Mouse (Mus musculus): ENCODE measurements around the gene Fancm.

Fancm gene

GRCm38 (mm10) chr12:65075085-65075732 lies at the start of gene Fancm:
TSS of gene Fancm (plus strand) at chr12:65075603.
- Histone ChIP-seq H3K36me3 (ENCODE audit: control insufficient read depth, insufficient read depth, low read length, poor library complexity, severe bottlenecking) (peaks cover 2% of the 10 kb centered on the region; the same call in 1 of the 2 replicates), H3K27me3 (ENCODE audit: control insufficient read depth, insufficient read depth, low read length, poor library complexity, severe bottlenecking) (no peaks in the 10 kb centered on the region)
- peak; percentile 95 for DNase-seq (ENCODE audit: low read depth, low spot score)

GRCm38 (mm10) chr12:65035839-65036189 lies 39.6 kb upstream of the Fancm start:
- no peaks in the 10 kb centered on the region for H3K36me3 ChIP-seq (ENCODE audit: control insufficient read depth, insufficient read depth, low read length, poor library complexity, severe bottlenecking)
- no peak for DNase-seq (ENCODE audit: low read depth, low spot score)
- H3K27me3 ChIP-seq (ENCODE audit: control insufficient read depth, insufficient read depth, low read length, poor library complexity, severe bottlenecking): no peaks in the 10 kb centered on the region

- no peaks in the 10 kb centered on the region for H3K36me3 ChIP-seq (ENCODE audit: control insufficient read depth, insufficient read depth, low read length, poor library complexity, severe bottlenecking)
- DNase-seq (ENCODE audit: low read depth, low spot score): peak; percentile 94
- H3K27me3 ChIP-seq (ENCODE audit: control insufficient read depth, insufficient read depth, low read length, poor library complexity, severe bottlenecking): no peaks in the 10 kb centered on the region
These were observed 39.1 kb upstream of the Fancm start, which contains the start of gene Prpf39 for GRCm38 (mm10) chr12:65036190-65036870. TSS of gene Prpf39 (plus strand) at chr12:65036333.

GRCm38 (mm10) chr12:65036892-65037545 lies 38.4 kb upstream of the Fancm start:
- H3K27me3 ChIP-seq (ENCODE audit: control insufficient read depth, insufficient read depth, low read length, poor library complexity, severe bottlenecking): no peaks in the 10 kb centered on the region
- no peaks in the 10 kb centered on the region for H3K36me3 ChIP-seq (ENCODE audit: control insufficient read depth, insufficient read depth, low read length, poor library complexity, severe bottlenecking)
- DNase-seq (ENCODE audit: low read depth, low spot score): peak; percentile 27

GRCm38 (mm10) chr12:65037546-65037937 lies 37.9 kb upstream of the Fancm start:
- no peaks in the 10 kb centered on the region for H3K27me3 ChIP-seq (ENCODE audit: control insufficient read depth, insufficient read depth, low read length, poor library complexity, severe bottlenecking)
- H3K36me3 ChIP-seq (ENCODE audit: control insufficient read depth, insufficient read depth, low read length, poor library complexity, severe bottlenecking): no peaks in the 10 kb centered on the region
- peak; percentile 22 for DNase-seq (ENCODE audit: low read depth, low spot score)

- no peaks in the 10 kb centered on the region for H3K27me3 ChIP-seq (ENCODE audit: control insufficient read depth, insufficient read depth, low read length, poor library complexity, severe bottlenecking)
- H3K36me3 ChIP-seq (ENCODE audit: control insufficient read depth, insufficient read depth, low read length, poor library complexity, severe bottlenecking): 0 out of 2 replicates have a peak, but pooled peaks cover 8% of the 10 kb centered on the region
- DNase-seq (ENCODE audit: low read depth, low spot score): peak; percentile 21
These were observed 26.6 kb upstream of the Fancm start for GRCm38 (mm10) chr12:65048799-65049198.

GRCm38 (mm10) chr12:65058203-65058602 lies 17.2 kb upstream of the Fancm start:
- Histone ChIP-seq H3K36me3 (ENCODE audit: control insufficient read depth, insufficient read depth, low read length, poor library complexity, severe bottlenecking) (peaks cover 11% of the 10 kb centered on the region), H3K27me3 (ENCODE audit: control insufficient read depth, insufficient read depth, low read length, poor library complexity, severe bottlenecking) (no peaks in the 10 kb centered on the region)
- no peak for DNase-seq (ENCODE audit: low read depth, low spot score)

- no peak for DNase-seq (ENCODE audit: low read depth, low spot score)
- H3K36me3 ChIP-seq (ENCODE audit: control insufficient read depth, insufficient read depth, low read length, poor library complexity, severe bottlenecking): peaks cover 9% of the 10 kb centered on the region
These were observed 14.3 kb upstream of the Fancm start for GRCm38 (mm10) chr12:65061082-65061481.

GRCm38 (mm10) chr12:65065241-65065640 lies 10.2 kb upstream of the Fancm start:
- Histone ChIP-seq H3K36me3 (ENCODE audit: control insufficient read depth, insufficient read depth, low read length, poor library complexity, severe bottlenecking) (peaks cover 2% of the 10 kb centered on the region; the same call in 1 of the 2 replicates), H3K27me3 (ENCODE audit: control insufficient read depth, insufficient read depth, low read length, poor library complexity, severe bottlenecking) (no peaks in the 10 kb centered on the region)
- DNase-seq (ENCODE audit: low read depth, low spot score): peak; percentile 59

More at GRCm38 (mm10) chr12:65061082-65061481, 14.3 kb upstream of the Fancm start:
- H3K27me3 ChIP-seq (ENCODE audit: control insufficient read depth, insufficient read depth, low read length, poor library complexity, severe bottlenecking): no peaks in the 10 kb centered on the region

GRCm38 (mm10) chr12:65066234-65066633 lies 9.2 kb upstream of the Fancm start:
- no peak for DNase-seq (ENCODE audit: low read depth, low spot score)
- Histone ChIP-seq H3K27me3 (ENCODE audit: control insufficient read depth, insufficient read depth, low read length, poor library complexity, severe bottlenecking) (no peaks in the 10 kb centered on the region), H3K36me3 (ENCODE audit: control insufficient read depth, insufficient read depth, low read length, poor library complexity, severe bottlenecking) (peaks cover 2% of the 10 kb centered on the region; the same call in 1 of the 2 replicates)

GRCm38 (mm10) chr12:65068409-65068808 lies 7.0 kb upstream of the Fancm start:
- peaks cover 2% of the 10 kb centered on the region; the same call in 1 of the 2 replicates for H3K36me3 ChIP-seq (ENCODE audit: control insufficient read depth, insufficient read depth, low read length, poor library complexity, severe bottlenecking)
- DNase-seq (ENCODE audit: low read depth, low spot score): no peak
- no peaks in the 10 kb centered on the region for H3K27me3 ChIP-seq (ENCODE audit: control insufficient read depth, insufficient read depth, low read length, poor library complexity, severe bottlenecking)

GRCm38 (mm10) chr12:65072911-65073610 lies 2.3 kb upstream of the Fancm start:
- DNase-seq (ENCODE audit: low read depth, low spot score): no peak
- H3K36me3 ChIP-seq (ENCODE audit: control insufficient read depth, insufficient read depth, low read length, poor library complexity, severe bottlenecking): peaks cover 2% of the 10 kb centered on the region; the same call in 1 of the 2 replicates
- no peaks in the 10 kb centered on the region for H3K27me3 ChIP-seq (ENCODE audit: control insufficient read depth, insufficient read depth, low read length, poor library complexity, severe bottlenecking)

- Histone ChIP-seq H3K27me3 (ENCODE audit: control insufficient read depth, insufficient read depth, low read length, poor library complexity, severe bottlenecking) (no peaks in the 10 kb centered on the region), H3K36me3 (ENCODE audit: control insufficient read depth, insufficient read depth, low read length, poor library complexity, severe bottlenecking) (peaks cover 2% of the 10 kb centered on the region; the same call in 1 of the 2 replicates)
- peak; percentile 98 for DNase-seq (ENCODE audit: low read depth, low spot score)
These were observed 1.7 kb upstream of the Fancm start, which contains the start of gene Fkbp3 for GRCm38 (mm10) chr12:65073611-65074178. TSS of gene Fkbp3 (minus strand) at chr12:65074007.

- DNase-seq (ENCODE audit: low read depth, low spot score): no peak
- peaks cover 2% of the 10 kb centered on the region; the same call in 1 of the 2 replicates for H3K36me3 ChIP-seq (ENCODE audit: control insufficient read depth, insufficient read depth, low read length, poor library complexity, severe bottlenecking)
- no peaks in the 10 kb centered on the region for H3K27me3 ChIP-seq (ENCODE audit: control insufficient read depth, insufficient read depth, low read length, poor library complexity, severe bottlenecking)
These were observed 752 bp upstream of the Fancm start for GRCm38 (mm10) chr12:65074651-65075050.
